Mouse (Mus musculus) thymus, postnatal 14 days (tissue): Measurements from ENCODE around the gene Cand1.

Experiments
- DNase-seq: peaks from one replicate; pipeline ENCODE4 v3.0.0; 2021

The Cand1 gene

GRCm38 (mm10) chr10:119206309-119206932 is 33.4 kb downstream of the Cand1 start:
- DNase-seq, result no peak

DNA sequence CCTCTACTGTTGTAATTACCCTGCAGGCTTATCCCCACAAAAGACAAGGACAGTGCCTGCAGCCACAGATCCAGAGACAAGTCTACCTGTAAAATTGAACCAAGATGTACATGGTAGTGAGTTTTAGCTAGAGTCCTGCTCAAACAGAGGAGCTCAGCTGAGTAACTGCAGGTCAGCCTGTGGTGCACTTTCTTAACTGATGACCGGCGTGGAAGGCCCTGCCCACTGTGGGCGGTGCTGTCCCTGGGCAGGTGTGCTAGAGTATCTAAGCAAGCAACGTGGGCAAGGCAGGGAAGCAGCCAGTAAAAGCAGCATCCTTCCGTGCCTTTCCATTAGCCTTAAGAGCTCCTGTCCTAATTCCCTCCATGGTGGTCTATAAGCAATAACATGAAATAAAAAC is 34.6 kb downstream of the Cand1 start:
- DNase-seq, result no peak

DNA sequence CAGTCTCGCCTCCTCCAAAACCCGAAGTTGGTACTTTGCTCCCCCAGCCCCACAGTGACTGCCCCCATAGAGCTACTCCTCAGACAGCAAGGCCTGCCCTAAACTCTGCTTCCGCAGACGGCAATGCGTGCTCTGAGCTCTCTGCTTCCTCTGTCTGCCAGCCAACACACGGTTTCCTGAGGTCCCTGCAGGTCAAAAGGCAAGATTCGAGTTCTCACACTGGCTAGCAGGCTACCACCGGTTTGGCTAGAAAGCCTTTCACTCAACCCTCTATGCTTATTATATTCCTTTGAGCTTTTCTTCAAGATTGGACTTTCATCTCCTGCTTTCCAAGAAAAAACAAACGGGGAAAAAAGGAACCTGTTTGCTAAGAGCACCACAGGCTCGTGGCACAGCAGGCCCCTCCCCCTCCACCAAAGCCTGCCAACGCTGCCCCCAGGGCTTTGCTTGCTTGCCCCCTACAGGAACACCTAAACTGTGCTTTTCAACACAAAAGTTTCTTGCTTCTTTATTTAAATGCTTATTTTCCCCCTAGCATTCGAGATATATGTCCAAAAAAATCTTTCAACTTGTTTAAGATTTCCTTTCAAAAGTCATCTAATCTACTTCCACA is 35.4 kb downstream of the Cand1 start:
- DNase-seq, result peak; percentile 59

DNA sequence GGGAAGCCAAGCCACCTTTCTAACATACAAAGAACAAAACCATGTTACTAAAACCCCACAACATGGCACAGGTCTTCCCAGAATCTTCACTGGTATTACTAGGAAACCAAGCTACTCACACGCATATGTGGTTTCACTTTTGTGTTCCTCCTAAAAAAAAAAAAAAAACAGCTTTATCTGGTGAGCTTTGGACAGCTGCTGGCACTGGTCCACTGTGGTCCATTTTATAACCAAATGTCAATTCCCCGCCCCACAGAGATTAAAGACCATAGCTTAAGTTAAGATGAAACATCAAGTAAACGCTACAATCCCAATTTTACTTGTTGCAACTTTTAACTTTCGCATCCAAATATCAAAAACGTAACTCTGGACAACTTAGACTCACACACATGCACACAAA is 40.0 kb downstream of the Cand1 start:
- no peak for DNase-seq

- no peak for DNase-seq
Observed at GRCm38 (mm10) chr10:119198186-119198880, 41.5 kb downstream of the Cand1 start.

- DNase-seq, result no peak
Observed at GRCm38 (mm10) chr10:119197621-119198150, 42.2 kb downstream of the Cand1 start.

GRCm38 (mm10) chr10:119192598-119193372 is 47.1 kb downstream of the Cand1 start:
- no peak for DNase-seq

- DNase-seq, result no peak
Observed at GRCm38 (mm10) chr10:119187720-119188119, 52.1 kb downstream of the Cand1 start.

- no peak for DNase-seq
Observed at GRCm38 (mm10) chr10:119169656-119170055, 70.2 kb downstream of the Cand1 start.

GRCm38 (mm10) chr10:119169237-119169636 is 70.6 kb downstream of the Cand1 start:
- no peak for DNase-seq

- peak; percentile 8 for DNase-seq
Observed at GRCm38 (mm10) chr10:119168791-119169190, 71.1 kb downstream of the Cand1 start.

GRCm38 (mm10) chr10:119167858-119168257 is 72.0 kb downstream of the Cand1 start:
- DNase-seq, result no peak

DNA sequence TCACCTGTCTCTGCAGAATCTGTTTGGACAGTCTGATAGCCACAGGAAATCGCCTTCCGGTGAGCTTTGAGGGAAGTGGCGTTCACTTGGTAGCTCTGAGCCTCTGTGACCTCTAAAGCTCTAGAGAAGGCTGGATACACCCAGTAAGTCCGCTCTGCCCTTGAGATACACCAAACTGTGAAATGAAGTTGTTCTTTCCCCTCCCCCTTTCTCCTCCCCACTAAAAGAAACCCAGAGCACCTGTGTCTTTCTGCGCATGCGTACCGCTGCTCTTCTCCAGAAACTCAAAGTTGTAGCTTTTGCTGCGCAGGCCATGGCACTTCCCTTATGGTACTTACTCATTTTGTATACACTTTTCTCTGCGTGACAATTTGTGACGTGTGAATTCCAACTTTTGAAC is 74.8 kb downstream of the Cand1 start:
- DNase-seq, result no peak

GRCm38 (mm10) chr10:119161820-119162382 is 78.0 kb downstream of the Cand1 start:
- DNase-seq, result no peak

GRCm38 (mm10) chr10:119160161-119160560 is 79.7 kb downstream of the Cand1 start:
- no peak for DNase-seq

GRCm38 (mm10) chr10:119149261-119149660 is 90.6 kb downstream of the Cand1 start:
- no peak for DNase-seq
